Comparison of ENCODE assay signal across 26 mouse cellular contexts in genomic region chr13:28433445-28433844, GRCm38 (mm10).
A peak's percentile ranks its signal among the peaks of the same experiment; 100 is the strongest.
DNase-seq lines count a peak whose midpoint lies in the region; ATAC-seq and TF ChIP-seq lines count a peak whose summit lies in the region.
"Had no signal": no experiment of that assay in that cellular context is flagged by ENCODE, and none has a peak within 500 bp of the region (broad histone marks: within the 10 kb centered on the region; RNA-seq: fewer than 3 reads in every experiment).

No protein-coding gene starts in this region.

- H3K36me3 ChIP-seq in liver, embryonic 12.5 days, result no peaks in the 10 kb centered on the region
- no peaks in the 10 kb centered on the region for H3K36me3 ChIP-seq in liver, embryonic 14.5 days (replicated peaks; ENCODE audit: control insufficient read depth, insufficient read depth, low read depth)
- H3K36me3 ChIP-seq: embryonic facial prominence, embryonic 10.5 days; embryonic facial prominence, embryonic 13.5 days; forebrain, embryonic 12.5 days; forebrain, embryonic 15.5 days; heart, embryonic 10.5 days; heart, embryonic 13.5 days; hindbrain, embryonic 12.5 days; hindbrain, embryonic 15.5 days had no signal

- no peaks in the 10 kb centered on the region for H3K4me1 ChIP-seq in liver, embryonic 12.5 days
- no peaks in the 10 kb centered on the region for H3K4me1 ChIP-seq in liver, embryonic 14.5 days (replicated peaks; ENCODE audit: control insufficient read depth in 2 of 2, insufficient read depth in 2 of 2, low read length in 1 of 2)
- H3K4me1 ChIP-seq: embryonic facial prominence, embryonic 10.5 days; embryonic facial prominence, embryonic 13.5 days; forebrain, embryonic 12.5 days; forebrain, embryonic 15.5 days; heart, embryonic 10.5 days; heart, embryonic 13.5 days; hindbrain, embryonic 12.5 days; hindbrain, embryonic 15.5 days had no signal

- no peak for TF ChIP-seq CTCF in liver, embryonic 14.5 days (IDR thresholded peaks at IDR 0.05; ENCODE audit: low read depth)

- intact Hi-C loops in heart, postnatal 36 days (cut with DNase I), result no loop called here

- H3K4me3 ChIP-seq in liver, embryonic 12.5 days, result no peak overlapping the region
- no peak overlapping the region for H3K4me3 ChIP-seq in liver, embryonic 14.5 days (ENCODE audit: insufficient read depth in 1 of 2, low read depth in 2 of 2, low read length in 2 of 2)
- H3K4me3 ChIP-seq: embryonic facial prominence, embryonic 10.5 days; embryonic facial prominence, embryonic 13.5 days; erythroblast, embryonic 14.5 days; forebrain, embryonic 12.5 days; forebrain, embryonic 15.5 days; heart, adult 2 months; heart, embryonic 10.5 days; heart, embryonic 13.5 days; hindbrain, embryonic 12.5 days; hindbrain, embryonic 15.5 days had no signal

- H3K9me3 ChIP-seq in liver, embryonic 12.5 days (replicated peaks), result no peaks in the 10 kb centered on the region
- H3K9me3 ChIP-seq in liver, embryonic 14.5 days (ENCODE audit: control insufficient read depth, low read length), result no peaks in the 10 kb centered on the region
- H3K9me3 ChIP-seq: embryonic facial prominence, embryonic 10.5 days; embryonic facial prominence, embryonic 13.5 days; forebrain, embryonic 12.5 days; forebrain, embryonic 15.5 days; heart, embryonic 10.5 days; heart, embryonic 13.5 days; hindbrain, embryonic 12.5 days; hindbrain, embryonic 15.5 days had no signal

- no peak overlapping the region for H3K9ac ChIP-seq in liver, embryonic 12.5 days
- H3K9ac ChIP-seq in liver, embryonic 14.5 days (replicated peaks), result no peak overlapping the region
- H3K9ac ChIP-seq: embryonic facial prominence, embryonic 13.5 days; forebrain, embryonic 12.5 days; forebrain, embryonic 15.5 days; heart, embryonic 13.5 days; hindbrain, embryonic 12.5 days; hindbrain, embryonic 15.5 days had no signal

- ATAC-seq in liver, embryonic 12.5 days, result peak; percentile 58
- peak; percentile 68; the same call in 1 of the 2 replicates for ATAC-seq in liver, embryonic 14.5 days (ENCODE audit: insufficient read depth)
- peak; percentile 85 for ATAC-seq in megakaryocyte progenitor cell, adult 5-6 weeks (replicated peaks; ENCODE audit: poor library complexity)
- ATAC-seq: CD4-positive, CD25-positive, alpha-beta regulatory T cell, adult 4 months; forebrain, embryonic 15.5 days had no signal

- H3K27ac ChIP-seq in liver, embryonic 12.5 days, result no peak overlapping the region
- H3K27ac ChIP-seq in liver, embryonic 14.5 days, result no peak overlapping the region
- H3K27ac ChIP-seq: embryonic facial prominence, embryonic 10.5 days; embryonic facial prominence, embryonic 13.5 days; forebrain, embryonic 12.5 days; forebrain, embryonic 15.5 days; heart, adult 2 months; heart, embryonic 10.5 days; heart, embryonic 13.5 days; hindbrain, embryonic 12.5 days; hindbrain, embryonic 15.5 days had no signal

- WGBS in liver, embryonic 12.5 days (ENCODE audit: insufficient replicate concordance), result 38% methylated on average over 2 of the region's 2 CpGs
- WGBS in liver, embryonic 14.5 days (ENCODE audit: insufficient replicate concordance), result 14% methylated on average over 2 of the region's 2 CpGs

- no peak overlapping the region for H3K4me2 ChIP-seq in liver, embryonic 12.5 days
- no peak overlapping the region for H3K4me2 ChIP-seq in liver, embryonic 14.5 days (ENCODE audit: low read depth)
- H3K4me2 ChIP-seq: embryonic facial prominence, embryonic 13.5 days; forebrain, embryonic 12.5 days; forebrain, embryonic 15.5 days; heart, embryonic 13.5 days; hindbrain, embryonic 12.5 days; hindbrain, embryonic 15.5 days had no signal

- DNase-seq in liver, embryonic 14.5 days (ENCODE audit: low read depth in 3 of 3, low spot score in 3 of 3), result no peak
- no peak for DNase-seq in heart, postnatal 36 days
- no peak for DNase-seq in cerebellum, postnatal 10 days
- DNase-seq in c-Kit-positive CD71-positive TER-119-positive erythroid progenitor cells, embryonic 14.5 days (ENCODE audit: low spot score), result no peak
- DNase-seq: adrenal gland, adult 2 months; adrenal gland, postnatal 14 days; cerebellum, adult 11-12 months; cerebellum, adult 8-10 months; cerebellum, postnatal 14 days; embryo, embryonic 11 days; gastrocnemius, postnatal 10 days; gastrocnemius, postnatal 36 days; heart, adult 2 months; heart, postnatal 14 days had no signal

- no peak for TF ChIP-seq EP300 in liver, embryonic 14.5 days (IDR thresholded peaks at IDR 0.05; ENCODE audit: low read depth)

- no peaks in the 10 kb centered on the region for H3K27me3 ChIP-seq in liver, embryonic 12.5 days (replicated peaks)
- H3K27me3 ChIP-seq in liver, embryonic 14.5 days (ENCODE audit: control insufficient read depth, insufficient read depth, low read length), result no peaks in the 10 kb centered on the region
- H3K27me3 ChIP-seq: embryonic facial prominence, embryonic 13.5 days; forebrain, embryonic 12.5 days; forebrain, embryonic 15.5 days; heart, embryonic 13.5 days; hindbrain, embryonic 12.5 days; hindbrain, embryonic 15.5 days had no signal
